Mouse (Mus musculus) lung, embryonic 16.5 days (tissue): ENCODE measurements around the gene Nfib. TPM values are rescaled to one million over a fixed set of nuclear protein-coding genes. Genes with fewer than 3 reads are reported as not detected.

Source experiments
- ATAC-seq: fragments of 200-750 bp; cut with Nextera tagmentation; 2 replicates; pipeline ENCODE4 v1.8.0; 2017; ENCODE audit warnings: low read depth, mild to moderate bottlenecking, moderate library complexity
- H3K27ac ChIP-seq: fragments of 300-500 bp; sonication (generic); 2 replicates; pipeline ENCODE4 v1.5.1; 2014; ENCODE audit warnings: mild to moderate bottlenecking, control low read depth, low read length
- H3K27me3 ChIP-seq: fragments of 300-500 bp; sonication (generic); 2 replicates; pipeline ENCODE4 v1.6.1; 2014; ENCODE audit warnings: low read depth, low read length, mixed read lengths; ENCODE audit not compliant: control insufficient read depth, insufficient read depth
- H3K36me3 ChIP-seq: fragments of 300-500 bp; sonication (generic); 2 replicates; pipeline ENCODE4 v1.6.1; 2014; ENCODE audit warnings: low read length; ENCODE audit not compliant: control insufficient read depth, insufficient read depth
- H3K4me1 ChIP-seq: fragments of 300-500 bp; sonication (generic); replicated peaks from 2 replicates; pipeline ENCODE4 v1.6.1; 2014; ENCODE audit warnings: low read length, mixed read lengths; ENCODE audit not compliant: control insufficient read depth, insufficient read depth
- H3K4me2 ChIP-seq: fragments of 300-500 bp; sonication (generic); 2 replicates; pipeline ENCODE4 v1.6.1; 2014; ENCODE audit warnings: low read depth, low read length, control low read depth
- H3K4me3 ChIP-seq: fragments of 300-500 bp; sonication (generic); 2 replicates; pipeline ENCODE4 v1.5.1; 2014; ENCODE audit warnings: mild to moderate bottlenecking, low read length, control low read depth
- H3K9ac ChIP-seq: fragments of 300-500 bp; sonication (generic); 2 replicates; pipeline ENCODE4 v1.6.1; 2014; ENCODE audit warnings: low read length, control low read depth
- H3K9me3 ChIP-seq: fragments of 300-500 bp; sonication (generic); 2 replicates; pipeline ENCODE4 v1.6.1; 2016; ENCODE audit warnings: low read length; ENCODE audit not compliant: control insufficient read depth
- WGBS: fragments of 180-500 bp; shearing (Covaris S2); extraction: QIAGEN DNeasy Blood & Tissue Kit; methylation state at CpG from one replicate; pipeline ENCODE4 v1.1.7; 2014; 5-methylcytosine and 5-hydroxymethylcytosine counted together
- polyA plus RNA-seq: library from polyadenylated mRNA; unstranded; fragments of >200 nt; fragmentation: Nextera tagmentation; extraction: Ambion mirVana; gene quantifications from 2 replicates; pipeline ENCODE4 v1.2.1, GENCODE M21; 2015

Nfib gene
- polyA plus RNA-seq, 1 experiment from 2014 or later: 104 TPM

DNA sequence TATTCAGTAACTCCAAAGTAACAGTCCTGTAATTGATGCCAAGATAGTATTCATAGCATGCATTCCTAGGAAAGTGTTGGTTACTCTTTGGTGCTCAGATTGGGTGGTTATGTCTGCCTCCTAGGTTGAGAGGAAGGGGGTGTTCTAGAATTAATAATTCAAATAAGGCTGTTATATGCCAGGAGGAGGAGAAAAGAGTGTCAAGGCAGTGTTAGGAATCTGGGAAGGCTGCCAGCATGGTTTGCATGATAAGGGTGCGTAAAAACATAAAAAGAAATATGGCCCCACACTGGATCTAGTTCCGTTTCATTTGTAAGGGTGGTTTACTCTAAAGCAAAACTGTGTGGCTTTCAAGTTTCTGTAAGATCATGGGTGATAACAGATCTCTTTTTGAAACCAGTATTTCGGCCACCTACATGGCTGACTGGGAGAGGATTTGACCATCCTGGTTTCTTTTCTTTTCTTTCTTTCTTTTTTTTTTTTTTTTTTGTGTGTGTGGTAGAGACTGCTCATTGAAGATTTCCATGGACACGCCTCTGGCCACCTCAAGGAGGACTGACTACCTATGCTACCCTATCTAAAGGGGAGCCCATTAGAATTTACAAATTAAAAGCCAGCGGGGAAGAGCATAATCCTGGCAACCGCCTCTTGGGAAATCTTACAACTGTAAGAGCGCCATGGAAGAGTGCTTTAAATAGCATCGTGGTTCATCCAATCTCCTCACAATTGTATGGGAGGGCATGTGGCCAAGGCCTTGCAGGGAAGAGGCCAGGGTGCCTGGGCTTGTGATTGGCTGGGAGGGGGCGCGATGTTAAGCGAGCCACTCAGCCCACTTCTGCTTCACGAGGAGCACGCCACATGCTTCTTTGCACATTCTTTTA is 132.9 kb downstream of the Nfib start:
- no peak overlapping the region for H3K9ac ChIP-seq
- 46% methylated on average over 13 of the region's 13 CpGs for WGBS
- no peaks in the 10 kb centered on the region for H3K9me3 ChIP-seq
- peaks cover 5% of the 10 kb centered on the region; the same call in 1 of the 2 replicates for H3K4me1 ChIP-seq
- no peaks in the 10 kb centered on the region for H3K27me3 ChIP-seq
- H3K36me3 ChIP-seq: no peaks in the 10 kb centered on the region
- ATAC-seq: peak; percentile 84
- no peak overlapping the region for H3K4me2 ChIP-seq
- no peak overlapping the region for H3K4me3 ChIP-seq
- H3K27ac ChIP-seq: no peak overlapping the region

DNA sequence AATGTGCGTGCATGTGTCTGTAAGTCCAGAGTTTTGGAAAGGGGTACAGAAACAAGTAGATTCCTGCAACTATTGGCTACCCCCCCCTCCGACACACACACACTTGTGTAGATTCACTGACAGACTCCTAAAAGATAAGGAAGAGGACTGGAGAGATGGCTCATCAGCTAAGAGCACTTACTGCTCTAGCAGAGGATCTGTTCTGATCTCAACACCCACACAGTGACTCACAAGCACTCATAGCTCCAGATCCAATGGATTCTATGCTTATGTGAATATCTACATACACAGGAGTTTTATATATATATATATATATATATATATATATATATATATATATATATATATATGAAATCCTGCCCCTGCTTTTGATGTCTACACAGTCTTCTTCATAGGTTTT is 146.7 kb downstream of the Nfib start:
- Histone ChIP-seq H3K4me1 (no peaks in the 10 kb centered on the region), H3K27ac (no peak overlapping the region), H3K4me2 (no peak overlapping the region), H3K9me3 (no peaks in the 10 kb centered on the region), H3K9ac (no peak overlapping the region), H3K36me3 (no peaks in the 10 kb centered on the region), H3K27me3 (no peaks in the 10 kb centered on the region), H3K4me3 (no peak overlapping the region)
- WGBS: 85% methylated on average over 2 of the region's 2 CpGs
- no peak for ATAC-seq

DNA sequence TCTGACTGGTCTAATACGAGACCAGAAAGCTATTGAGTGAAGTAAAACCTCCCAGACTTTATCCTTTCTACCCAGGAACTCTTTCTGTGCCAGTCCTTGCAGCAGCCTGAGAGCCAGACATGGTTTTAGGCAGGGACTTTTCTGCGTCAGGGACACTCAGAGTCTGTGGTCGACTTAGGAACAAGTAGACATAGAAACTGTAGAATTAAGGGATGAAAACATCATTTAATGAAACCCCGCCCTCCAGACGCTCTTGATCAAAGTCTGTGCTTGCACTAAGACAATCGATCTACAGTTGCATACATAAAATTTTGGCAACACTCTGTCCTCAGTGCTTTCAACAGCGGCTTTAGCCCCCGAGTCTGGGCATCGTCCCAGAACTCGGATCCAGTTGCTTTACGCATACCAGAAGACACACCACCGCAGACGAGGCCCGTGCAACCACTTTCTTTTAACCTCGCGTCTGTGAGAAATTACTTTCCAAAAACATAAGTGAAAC is 149.8 kb downstream of the Nfib start:
- Histone ChIP-seq H3K9ac (no peak overlapping the region), H3K4me3 (no peak overlapping the region; the same call in 1 of the 2 replicates), H3K27ac (peak overlapping the region; percentile 43), H3K4me1 (no peaks in the 10 kb centered on the region), H3K4me2 (peak overlapping the region; percentile 38), H3K27me3 (no peaks in the 10 kb centered on the region), H3K36me3 (no peaks in the 10 kb centered on the region), H3K9me3 (no peaks in the 10 kb centered on the region)
- 42% methylated on average over 16 of the region's 16 CpGs for WGBS
- ATAC-seq: peak; percentile 81

DNA sequence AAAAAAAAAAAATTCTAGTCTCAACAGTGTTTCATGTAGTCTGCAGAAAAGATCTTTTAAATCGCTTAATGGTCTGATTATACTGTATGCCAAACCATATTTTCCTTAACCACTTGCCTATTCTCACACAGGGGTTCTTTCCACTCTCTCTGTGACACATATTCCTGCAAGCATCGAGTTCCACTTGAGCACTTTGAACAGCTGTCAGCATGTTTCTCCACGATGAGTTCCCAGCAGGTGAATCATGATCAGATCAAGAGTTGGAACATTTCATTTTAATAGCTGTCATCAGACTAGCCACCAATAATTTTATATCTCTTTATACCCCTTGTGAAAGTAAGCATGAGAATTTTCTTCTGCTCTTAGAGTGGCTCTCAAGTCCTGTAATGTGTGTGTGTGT is 151.9 kb downstream of the Nfib start:
- Histone ChIP-seq H3K4me1 (no peaks in the 10 kb centered on the region), H3K9ac (no peak overlapping the region), H3K27ac (no peak overlapping the region), H3K27me3 (no peaks in the 10 kb centered on the region), H3K4me3 (no peak overlapping the region), H3K4me2 (no peak overlapping the region), H3K9me3 (no peaks in the 10 kb centered on the region), H3K36me3 (no peaks in the 10 kb centered on the region)
- 60% methylated on average over 3 of the region's 3 CpGs for WGBS
- ATAC-seq: no peak

DNA sequence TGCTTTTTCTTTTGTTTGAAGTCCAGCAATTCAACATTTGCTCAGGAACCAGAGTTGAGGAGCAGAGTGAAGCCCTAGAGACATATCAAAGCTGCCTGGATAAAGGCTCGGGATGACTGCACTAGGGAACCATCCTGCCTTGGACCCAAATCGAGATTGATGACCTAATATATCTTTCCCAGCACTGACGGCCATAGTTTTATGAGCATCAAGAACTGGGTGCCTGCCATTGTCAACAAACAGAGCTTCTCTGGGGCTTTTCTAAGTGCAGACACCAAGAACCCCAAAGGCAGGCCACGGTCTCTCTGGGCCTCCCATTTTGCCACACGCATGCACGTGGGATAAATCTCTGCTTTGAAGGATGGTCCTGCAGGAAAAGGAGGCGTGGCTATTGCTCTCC is 153.3 kb downstream of the Nfib start:
- WGBS: 50% methylated on average over 7 of the region's 7 CpGs
- no peak for ATAC-seq
- no peaks in the 10 kb centered on the region for H3K36me3 ChIP-seq
- H3K4me3 ChIP-seq: no peak overlapping the region
- no peak overlapping the region for H3K27ac ChIP-seq
- no peaks in the 10 kb centered on the region for H3K4me1 ChIP-seq
- H3K4me2 ChIP-seq: no peak overlapping the region
- no peak overlapping the region for H3K9ac ChIP-seq
- no peaks in the 10 kb centered on the region for H3K9me3 ChIP-seq
- H3K27me3 ChIP-seq: no peaks in the 10 kb centered on the region

DNA sequence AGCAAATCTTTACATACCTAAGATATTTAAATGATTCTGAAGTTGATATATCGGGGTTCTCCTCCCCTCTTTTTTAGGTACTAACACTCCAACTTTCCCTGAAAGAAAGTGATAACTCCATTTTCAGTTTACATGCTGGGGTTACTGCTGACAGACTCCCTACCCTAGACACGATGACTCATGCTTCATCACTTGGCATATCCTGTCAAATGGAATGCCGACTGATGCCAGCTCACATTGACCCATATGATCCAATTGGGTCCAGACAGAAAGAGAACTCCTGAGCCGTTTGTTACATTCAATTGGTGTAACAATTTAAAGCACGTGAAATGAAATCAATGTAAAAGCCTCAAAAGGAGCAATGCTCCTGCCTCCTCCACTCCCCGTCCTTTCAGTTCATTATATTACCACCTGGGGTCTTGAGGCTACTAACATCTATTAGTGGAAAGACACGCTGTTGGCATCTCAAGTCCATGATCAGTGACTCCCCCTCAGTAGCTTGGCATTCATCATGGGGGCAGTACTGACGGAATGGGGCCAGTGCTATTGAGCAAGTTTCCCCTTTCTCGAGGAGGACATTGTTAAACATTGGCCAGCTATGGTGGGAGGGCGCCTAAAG is 155.7 kb downstream of the Nfib start:
- no peaks in the 10 kb centered on the region for H3K36me3 ChIP-seq
- no peak overlapping the region for H3K27ac ChIP-seq
- H3K4me2 ChIP-seq: no peak overlapping the region
- H3K4me3 ChIP-seq: no peak overlapping the region
- H3K4me1 ChIP-seq: no peaks in the 10 kb centered on the region
- no peak for ATAC-seq
- no peaks in the 10 kb centered on the region for H3K27me3 ChIP-seq
- no peaks in the 10 kb centered on the region for H3K9me3 ChIP-seq
- 79% methylated on average over 10 of the region's 10 CpGs for WGBS
- no peak overlapping the region for H3K9ac ChIP-seq

DNA sequence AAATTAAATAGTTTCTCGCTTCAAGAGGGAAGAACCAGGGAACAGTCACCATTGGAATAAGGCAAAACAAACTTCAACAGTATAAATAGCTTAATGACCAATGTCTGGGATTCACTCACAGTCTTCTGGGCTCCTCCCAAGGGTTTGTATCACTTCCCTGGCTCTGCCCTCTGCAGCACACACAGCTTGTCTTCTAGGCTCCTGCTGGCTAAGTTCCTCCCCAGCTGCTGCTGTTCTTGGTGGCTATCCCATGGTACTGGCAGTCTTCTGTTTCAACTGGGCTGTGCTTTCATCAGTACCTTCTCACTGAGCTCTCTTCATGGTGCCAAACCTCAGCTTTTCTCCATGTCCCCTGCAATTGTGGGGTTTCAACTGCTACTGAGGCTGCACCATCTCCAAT is 157.3 kb downstream of the Nfib start:
- Histone ChIP-seq H3K9me3 (no peaks in the 10 kb centered on the region), H3K4me3 (no peak overlapping the region), H3K27ac (no peak overlapping the region), H3K27me3 (no peaks in the 10 kb centered on the region), H3K4me1 (no peaks in the 10 kb centered on the region), H3K9ac (no peak overlapping the region), H3K4me2 (no peak overlapping the region), H3K36me3 (no peaks in the 10 kb centered on the region)
- 100% methylated on average over 1 of the region's 1 CpGs for WGBS
- no peak for ATAC-seq

DNA sequence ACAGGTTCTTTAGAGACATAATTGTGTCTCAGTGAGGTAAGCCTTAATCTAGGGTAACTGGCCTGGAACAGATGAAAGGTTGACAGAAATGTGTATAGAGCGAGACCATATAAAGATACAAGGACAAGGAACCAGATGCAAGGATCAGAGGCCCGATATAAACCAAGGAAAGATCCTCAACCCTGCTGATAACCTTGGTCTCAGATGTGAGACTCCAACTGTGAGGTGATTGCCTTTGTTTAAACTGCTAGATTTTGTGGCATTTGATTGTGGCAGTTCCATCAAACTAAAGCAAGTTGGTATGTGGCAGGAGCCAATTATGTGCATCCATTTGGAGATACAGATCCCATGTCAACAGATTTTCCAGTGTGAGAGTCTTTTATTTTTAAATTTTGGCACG is 161.6 kb downstream of the Nfib start:
- H3K9ac ChIP-seq: no peak overlapping the region
- ATAC-seq: no peak
- WGBS: 74% methylated on average over 3 of the region's 3 CpGs
- H3K27me3 ChIP-seq: no peaks in the 10 kb centered on the region
- H3K4me3 ChIP-seq: no peak overlapping the region
- H3K4me1 ChIP-seq: peaks cover 18% of the 10 kb centered on the region; the same call in 1 of the 2 replicates
- H3K36me3 ChIP-seq: no peaks in the 10 kb centered on the region
- H3K9me3 ChIP-seq: no peaks in the 10 kb centered on the region
- no peak overlapping the region for H3K27ac ChIP-seq
- H3K4me2 ChIP-seq: no peak overlapping the region

DNA sequence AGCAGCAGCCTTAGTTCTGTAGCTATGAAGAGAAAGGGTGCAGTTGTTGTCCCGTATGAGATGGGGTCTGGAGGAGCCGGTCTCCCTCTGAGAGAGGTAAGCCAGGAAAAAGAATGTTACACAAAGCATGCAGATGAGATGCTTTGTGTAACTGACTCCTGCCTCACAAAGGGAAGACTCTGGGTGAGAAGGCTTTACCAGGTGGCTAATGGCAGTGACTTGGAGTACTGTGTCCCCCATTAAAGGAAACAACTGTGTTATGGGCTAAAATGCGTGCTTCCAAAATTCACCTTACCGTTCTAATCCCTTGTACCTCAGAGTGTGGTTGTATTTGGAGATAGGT is 162.2 kb downstream of the Nfib start:
- Histone ChIP-seq H3K9me3 (no peaks in the 10 kb centered on the region), H3K4me1 (peaks cover 18% of the 10 kb centered on the region; the same call in 1 of the 2 replicates), H3K9ac (no peak overlapping the region), H3K27me3 (no peaks in the 10 kb centered on the region), H3K27ac (no peak overlapping the region), H3K36me3 (no peaks in the 10 kb centered on the region), H3K4me2 (no peak overlapping the region), H3K4me3 (no peak overlapping the region)
- 79% methylated on average over 4 of the region's 4 CpGs for WGBS
- no peak for ATAC-seq
